Mouse (Mus musculus): ENCODE results near the gene Foxi1. TPM values are rescaled to one million over a fixed set of nuclear protein-coding genes. Genes with fewer than 3 reads are reported as not detected.

The Foxi1 gene
- not detected for polyA plus RNA-seq (2017; shearing (Covaris generic))

GRCm38 (mm10) chr11:34207989-34208388 is at the start of gene Foxi1:
Foxi1 (minus strand) TSS chr11:34208089.

Other genes with a start within 250 kb of the Foxi1 start
- gene Kcnmb1, start 245.1 kb downstream of the Foxi1 start, polyA plus RNA-seq (2017; shearing (Covaris generic)) = 0.88 TPM
- not detected for gene Kcnip1, start 214.9 kb downstream of the Foxi1 start, polyA plus RNA-seq (2017; shearing (Covaris generic))
- 551 TPM for gene Lcp2, start 161.2 kb downstream of the Foxi1 start, polyA plus RNA-seq (2017; shearing (Covaris generic))
- gene 4930469K13Rik, start 109.5 kb downstream of the Foxi1 start, polyA plus RNA-seq (2017; shearing (Covaris generic)) = 5.2 TPM
- gene Fam196b, start 106.7 kb upstream of the Foxi1 start, polyA plus RNA-seq (2017; shearing (Covaris generic)) = 5.9 TPM

Data from inflammation-experienced regulatory T-cells, adult 16 weeks (primary cell).